Mouse (Mus musculus) brain, embryonic 14.5 days (tissue): Measurements from ENCODE around the gene Cnr2.
A peak's percentile ranks its signal among the peaks of the same experiment; 100 is the strongest.

Experiments
- CTCF ChIP-seq: fragments of 200-500 bp; IDR thresholded peaks from 2 replicates; pipeline ENCODE4 v1.5.1; 2012; ENCODE audit warnings: inconsistent platforms, mild to moderate bottlenecking, moderate library complexity, borderline replicate concordance; ENCODE audit not compliant: insufficient read depth, insufficient read length; ENCODE audit errors: extremely low read depth
- POLR2A ChIP-seq: fragments of 200-500 bp; IDR thresholded peaks from 2 replicates; pipeline ENCODE4 v1.6.1; 2012; ENCODE audit warnings: mild to moderate bottlenecking, inconsistent platforms, borderline replicate concordance; ENCODE audit not compliant: poor library complexity, insufficient read depth, insufficient read length, severe bottlenecking; ENCODE audit errors: extremely low read depth

- TF ChIP-seq CTCF (peak; percentile 64; the same call in 1 of the 2 replicates), POLR2A (no peak)
These were observed 36.6 kb downstream of the Cnr2 start for GRCm38 (mm10) chr4:135931832-135932231.
